Mouse (Mus musculus) leukemia stem cell, adult 10-12 weeks (primary cell): Measurements from ENCODE around the gene Gm1553. TPM values are rescaled to one million over a fixed set of nuclear protein-coding genes. Genes with fewer than 3 reads are reported as not detected.

Experiments
- polyA plus RNA-seq: library from polyadenylated mRNA; stranded (reverse); fragments of >175 nt; gene quantifications from 2 replicates; pipeline ENCODE4 v1.2.3, GENCODE M21; 2012; ENCODE audit warnings: low replicate concordance

The Gm1553 gene
- polyA plus RNA-seq = not detected in 2 replicates

DNA sequence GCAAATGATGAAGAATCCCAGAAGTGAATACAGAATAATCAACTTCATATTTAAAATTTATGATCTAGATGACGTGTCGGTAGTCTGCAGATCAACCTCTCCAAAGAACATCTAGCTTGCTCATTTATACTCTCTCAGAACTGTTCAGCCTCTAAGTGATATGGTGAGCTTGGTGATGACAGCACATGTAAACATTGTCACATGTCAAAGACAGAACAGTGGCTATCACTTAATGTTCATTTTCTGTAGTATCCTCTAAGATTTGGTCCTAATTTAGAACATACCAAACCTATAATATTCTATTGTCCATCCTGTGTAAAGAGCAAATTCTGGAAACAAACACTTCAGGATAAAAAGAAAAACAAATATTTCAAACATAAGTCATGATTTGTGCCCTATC is at the start of gene Gm1553:
Gm1553 (minus strand) TSS at position 101 of the 400 bp plus-strand sequence.

Other genes with a start within 250 kb of the Gm1553 start
- gene 4932415D10Rik, start 176.0 kb downstream of the Gm1553 start, polyA plus RNA-seq = not detected in 2 replicates
- gene Gm4924, start 138.4 kb downstream of the Gm1553 start, polyA plus RNA-seq = not detected in 2 replicates
- gene 1190007I07Rik, start 130.6 kb upstream of the Gm1553 start, polyA plus RNA-seq = 38.4 and 50.9 TPM in 2 replicates
- 6.7 and 6.9 TPM in 2 replicates for gene Tdg, start 137.2 kb upstream of the Gm1553 start, polyA plus RNA-seq
- gene Glt8d2, start 198.0 kb upstream of the Gm1553 start, polyA plus RNA-seq = not detected in 2 replicates
- gene Hcfc2, start 203.5 kb upstream of the Gm1553 start, polyA plus RNA-seq = 3.9 and 4.5 TPM in 2 replicates